Mouse (Mus musculus) hindbrain, embryonic 10.5 days (tissue): ENCODE measurements at regions not wholly inside any gene's neighbourhood (a gene's known extent, or its start where the extent isn't known, plus 50 kb on each side); places are given as distances from the start of the nearest gene placed in this dataset.
A peak's percentile ranks its signal among the peaks of the same experiment; 100 is the strongest.

Source experiments
- DNase-seq: peaks from one replicate; pipeline ENCODE4 v3.0.0-alpha.2; 2017; ENCODE audit warnings: low spot score
- H3K27ac ChIP-seq: fragments of 300-500 bp; sonication (generic); 2 replicates; pipeline ENCODE4 v1.5.1; 2016; ENCODE audit warnings: mild to moderate bottlenecking, moderate library complexity
- H3K27me3 ChIP-seq: fragments of 300-500 bp; sonication (generic); 2 replicates; pipeline ENCODE4 v1.6.1; 2016; ENCODE audit warnings: mild to moderate bottlenecking; ENCODE audit not compliant: poor library complexity, insufficient read depth, severe bottlenecking
- H3K36me3 ChIP-seq: fragments of 300-500 bp; sonication (generic); 2 replicates; pipeline ENCODE4 v1.6.1; 2016; ENCODE audit warnings: mild to moderate bottlenecking, moderate library complexity
- H3K4me1 ChIP-seq: fragments of 300-500 bp; sonication (generic); replicated peaks from 2 replicates; pipeline ENCODE4 v1.6.1; 2016; ENCODE audit warnings: mild to moderate bottlenecking
- H3K4me3 ChIP-seq: fragments of 300-500 bp; sonication (generic); 2 replicates; pipeline ENCODE4 v1.5.1; 2016; ENCODE audit warnings: mild to moderate bottlenecking, moderate library complexity
- H3K9me3 ChIP-seq: fragments of 300-500 bp; sonication (generic); 2 replicates; pipeline ENCODE4 v1.6.1; 2016; ENCODE audit warnings: mild to moderate bottlenecking, moderate library complexity
- WGBS: fragments of 180-500 bp; shearing (Covaris S2); methylation state at CpG from one replicate; pipeline ENCODE4 v1.1.7; 2016; 5-methylcytosine and 5-hydroxymethylcytosine counted together

DNA sequence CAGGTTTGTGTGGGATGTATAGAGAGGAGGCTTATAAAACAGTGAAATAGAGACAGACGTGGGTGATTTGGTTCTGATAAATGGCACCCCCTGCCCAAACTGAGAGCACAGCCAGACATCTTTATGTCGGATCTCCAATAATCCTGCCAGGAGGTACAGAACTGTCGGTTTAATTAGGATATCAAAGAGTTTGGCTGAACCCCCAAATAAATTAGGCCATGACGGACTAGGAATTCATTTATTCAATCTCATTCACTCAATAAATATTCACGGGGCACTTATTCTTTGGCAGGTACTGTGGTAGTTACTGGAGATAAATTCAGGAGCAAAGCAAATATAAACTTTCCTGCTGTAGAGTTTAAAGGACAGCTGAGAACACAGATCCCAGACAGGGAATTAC, 615.0 kb upstream of the Tle4 start:
- no peaks in the 10 kb centered on the region for H3K9me3 ChIP-seq
- DNase-seq: no peak
- H3K27ac ChIP-seq: no peak overlapping the region
- H3K36me3 ChIP-seq: no peaks in the 10 kb centered on the region
- no peak overlapping the region for H3K4me3 ChIP-seq
- no peaks in the 10 kb centered on the region for H3K4me1 ChIP-seq
- no peaks in the 10 kb centered on the region for H3K27me3 ChIP-seq
- 77% methylated on average over 5 of the region's 5 CpGs for WGBS

DNA sequence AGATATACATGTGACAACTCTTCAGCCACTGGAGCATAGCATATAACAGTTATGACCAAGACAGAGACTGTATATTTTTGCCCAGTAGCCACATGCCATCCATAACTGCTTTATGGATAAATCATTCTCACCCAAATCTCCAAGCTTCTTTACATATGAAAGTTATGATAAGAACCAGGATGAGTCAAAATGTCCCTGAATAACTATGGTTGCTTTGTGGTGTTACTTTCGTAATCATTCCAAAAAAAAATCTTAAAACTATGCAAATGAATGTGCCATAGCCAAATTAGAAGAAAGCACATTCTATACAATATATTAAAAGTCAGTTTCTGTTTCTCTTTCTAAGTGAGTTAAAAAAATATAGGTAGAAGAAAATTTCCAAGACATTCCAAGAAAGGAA, 605.2 kb upstream of the Tle4 start:
- no peak overlapping the region for H3K4me3 ChIP-seq
- H3K27me3 ChIP-seq: no peaks in the 10 kb centered on the region
- H3K9me3 ChIP-seq: no peaks in the 10 kb centered on the region
- 95% methylated on average over 1 of the region's 1 CpGs for WGBS
- no peaks in the 10 kb centered on the region for H3K36me3 ChIP-seq
- H3K27ac ChIP-seq: no peak overlapping the region
- no peak for DNase-seq
- H3K4me1 ChIP-seq: peaks cover 11% of the 10 kb centered on the region

DNA sequence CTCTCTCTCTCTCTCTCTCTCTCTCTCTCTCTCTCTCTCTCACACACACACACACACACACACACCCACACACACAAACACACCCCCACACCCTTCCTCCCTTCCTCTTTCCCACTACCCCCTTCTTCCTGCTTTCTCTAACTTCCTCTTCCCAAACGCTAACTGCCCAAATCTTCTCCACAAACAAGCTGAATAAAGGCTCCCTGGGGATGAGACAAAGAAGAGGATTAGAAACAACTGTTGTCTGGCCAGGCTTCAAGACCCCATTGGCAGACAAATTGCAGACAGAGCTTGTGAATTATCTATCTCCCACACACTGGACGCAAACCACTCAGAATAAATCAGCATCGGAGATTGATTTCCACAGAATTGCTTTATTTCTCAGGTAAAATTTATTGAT, 603.4 kb upstream of the Tle4 start:
- H3K4me1 ChIP-seq: peaks cover 11% of the 10 kb centered on the region
- H3K36me3 ChIP-seq: no peaks in the 10 kb centered on the region
- H3K4me3 ChIP-seq: no peak overlapping the region
- peak overlapping the region; percentile 5; the same call in 1 of the 2 replicates for H3K27ac ChIP-seq
- WGBS: 31% methylated on average over 3 of the region's 3 CpGs
- no peaks in the 10 kb centered on the region for H3K27me3 ChIP-seq
- no peak for DNase-seq
- no peaks in the 10 kb centered on the region for H3K9me3 ChIP-seq

DNA sequence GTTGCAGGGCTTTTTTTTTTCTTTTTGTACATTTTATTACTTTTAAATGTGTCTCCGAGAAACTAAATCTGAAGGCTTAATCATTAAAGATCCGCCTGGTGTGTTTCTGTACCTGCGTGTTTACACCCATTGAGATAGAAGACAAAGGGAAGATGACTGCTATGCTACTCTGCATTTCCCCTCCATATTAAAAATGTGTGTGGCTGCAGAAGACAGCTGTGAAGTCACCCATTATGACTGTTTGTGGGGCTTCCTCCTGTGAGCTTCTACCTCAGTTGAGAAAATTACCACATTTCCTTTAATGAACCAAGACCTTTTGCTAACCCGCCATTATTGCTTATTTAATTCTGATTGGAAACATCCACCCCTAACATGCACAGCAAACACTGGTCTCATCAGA, 602.9 kb upstream of the Tle4 start:
- H3K27me3 ChIP-seq: no peaks in the 10 kb centered on the region
- H3K9me3 ChIP-seq: no peaks in the 10 kb centered on the region
- H3K4me3 ChIP-seq: no peak overlapping the region
- peaks cover 11% of the 10 kb centered on the region for H3K4me1 ChIP-seq
- H3K27ac ChIP-seq: 0 out of 2 replicates have a peak overlapping the region, but pooled peaks have one; percentile 5
- 71% methylated on average over 4 of the region's 4 CpGs for WGBS
- no peak for DNase-seq
- no peaks in the 10 kb centered on the region for H3K36me3 ChIP-seq

DNA sequence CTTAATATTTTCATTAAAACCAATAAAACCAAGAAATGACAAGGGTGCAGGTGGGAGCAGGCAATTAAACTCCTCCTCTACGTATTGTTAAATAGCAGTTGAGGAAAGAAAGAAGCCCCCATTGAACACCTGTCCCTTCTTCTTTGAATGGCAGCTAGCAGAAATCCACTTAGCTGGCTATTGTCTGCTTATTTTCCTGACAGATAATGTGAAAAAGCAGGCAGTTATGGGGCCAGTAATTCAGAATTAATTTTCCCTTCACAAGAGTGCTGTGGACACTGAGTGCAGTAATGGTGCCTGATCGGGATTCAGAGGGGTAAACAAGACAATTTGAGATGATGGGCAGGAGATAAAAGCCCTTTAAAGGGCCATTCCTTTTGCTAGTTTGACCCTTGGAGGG, 602.5 kb upstream of the Tle4 start:
- H3K4me3 ChIP-seq: no peak overlapping the region
- no peaks in the 10 kb centered on the region for H3K36me3 ChIP-seq
- WGBS: 48% methylated on average over 2 of the region's 2 CpGs
- no peak for DNase-seq
- 0 out of 2 replicates have a peak overlapping the region, but pooled peaks have one; percentile 4 for H3K27ac ChIP-seq
- no peaks in the 10 kb centered on the region for H3K27me3 ChIP-seq
- peaks cover 11% of the 10 kb centered on the region for H3K4me1 ChIP-seq
- H3K9me3 ChIP-seq: no peaks in the 10 kb centered on the region

DNA sequence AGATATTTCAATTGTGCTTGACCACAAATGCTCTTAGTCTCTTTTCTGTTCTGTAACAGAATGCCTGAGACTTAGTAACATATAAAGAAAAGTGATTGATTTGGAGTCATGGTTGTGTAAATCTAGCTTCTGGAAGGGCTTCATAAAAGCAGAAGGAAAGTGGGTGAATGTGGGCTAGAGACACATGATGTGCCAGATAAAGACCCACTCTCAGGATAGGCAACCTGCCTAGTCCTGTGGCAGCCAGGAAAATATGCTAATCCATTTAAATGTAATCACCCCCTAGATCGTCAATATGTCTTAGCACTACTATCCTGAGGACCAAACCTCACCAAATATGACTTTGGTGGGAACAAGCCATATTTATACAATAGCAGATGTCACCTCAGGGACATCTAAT, 601.8 kb upstream of the Tle4 start:
- no peak overlapping the region for H3K4me3 ChIP-seq
- no peaks in the 10 kb centered on the region for H3K9me3 ChIP-seq
- no peak for DNase-seq
- 81% methylated on average over 1 of the region's 1 CpGs for WGBS
- H3K4me1 ChIP-seq: peaks cover 11% of the 10 kb centered on the region
- no peaks in the 10 kb centered on the region for H3K27me3 ChIP-seq
- H3K27ac ChIP-seq: no peak overlapping the region
- no peaks in the 10 kb centered on the region for H3K36me3 ChIP-seq

DNA sequence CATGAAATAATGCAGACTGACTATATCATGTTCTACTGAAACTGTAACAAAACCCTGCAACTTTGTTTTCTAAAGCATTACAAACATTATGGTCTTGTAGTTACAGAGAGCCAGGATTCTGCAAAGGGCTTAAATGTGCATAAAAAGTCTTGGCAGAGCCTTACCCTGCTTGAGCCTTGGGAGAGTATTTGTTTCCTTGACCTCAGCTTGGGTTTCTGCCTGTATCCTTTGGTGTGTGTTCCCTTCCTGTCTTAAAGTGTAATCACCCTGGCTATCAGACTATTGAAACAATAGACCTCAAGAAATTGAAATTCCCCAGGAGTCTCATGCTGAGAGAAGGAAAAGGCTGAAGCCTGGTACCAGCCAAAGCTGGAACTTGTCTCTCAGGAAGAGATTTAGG, 577.4 kb upstream of the Tle4 start:
- no peak overlapping the region for H3K4me3 ChIP-seq
- H3K9me3 ChIP-seq: no peaks in the 10 kb centered on the region
- H3K27ac ChIP-seq: no peak overlapping the region
- DNase-seq: no peak
- H3K27me3 ChIP-seq: no peaks in the 10 kb centered on the region
- no peaks in the 10 kb centered on the region for H3K36me3 ChIP-seq
- H3K4me1 ChIP-seq: no peaks in the 10 kb centered on the region

DNA sequence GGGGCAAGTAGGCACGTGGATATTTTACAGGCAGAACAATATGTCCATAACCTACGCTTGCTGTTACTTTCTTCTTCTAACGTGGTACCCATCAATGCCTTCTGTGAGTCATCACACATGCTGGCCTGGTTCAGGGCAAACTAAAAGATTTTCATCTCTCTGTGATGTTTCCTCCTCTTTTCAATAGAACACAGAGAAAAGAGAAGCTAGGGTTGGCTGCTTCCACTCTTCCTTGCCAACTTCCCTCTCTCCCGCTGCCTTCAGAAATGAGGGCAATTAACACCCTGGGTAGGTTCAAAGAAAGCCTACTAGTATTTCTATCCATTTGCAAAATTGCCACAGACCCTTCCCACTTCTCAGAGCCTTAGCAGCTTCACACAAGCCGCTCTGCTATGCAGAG, 575.5 kb upstream of the Tle4 start:
- Histone ChIP-seq H3K4me1 (no peaks in the 10 kb centered on the region), H3K27ac (no peak overlapping the region), H3K27me3 (no peaks in the 10 kb centered on the region), H3K9me3 (no peaks in the 10 kb centered on the region), H3K4me3 (no peak overlapping the region), H3K36me3 (no peaks in the 10 kb centered on the region)
- no peak for DNase-seq
- 33% methylated on average over 5 of the region's 5 CpGs for WGBS

DNA sequence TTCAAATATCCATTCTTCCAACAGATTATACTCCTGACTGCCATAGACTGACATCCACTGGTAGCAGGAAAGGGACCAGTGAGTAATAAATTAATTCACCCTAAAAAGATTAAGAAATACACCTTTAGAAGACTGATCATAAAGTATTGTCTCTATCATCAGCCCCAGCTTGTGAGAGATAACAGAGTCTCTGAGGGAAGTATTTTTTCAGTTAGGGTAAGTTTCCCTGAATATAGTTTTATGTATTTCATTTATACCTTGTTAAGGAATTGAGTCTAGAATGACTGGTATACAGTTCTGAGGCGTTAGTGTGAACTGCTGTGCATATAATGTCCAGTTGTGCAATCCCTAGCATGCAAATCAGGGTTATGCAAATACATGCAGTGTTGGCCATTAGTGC, 569.3 kb upstream of the Tle4 start:
- Histone ChIP-seq H3K36me3 (no peaks in the 10 kb centered on the region), H3K27ac (no peak overlapping the region), H3K4me1 (no peaks in the 10 kb centered on the region), H3K4me3 (no peak overlapping the region), H3K27me3 (no peaks in the 10 kb centered on the region), H3K9me3 (no peaks in the 10 kb centered on the region)
- DNase-seq: no peak
- 83% methylated on average over 1 of the region's 1 CpGs for WGBS

DNA sequence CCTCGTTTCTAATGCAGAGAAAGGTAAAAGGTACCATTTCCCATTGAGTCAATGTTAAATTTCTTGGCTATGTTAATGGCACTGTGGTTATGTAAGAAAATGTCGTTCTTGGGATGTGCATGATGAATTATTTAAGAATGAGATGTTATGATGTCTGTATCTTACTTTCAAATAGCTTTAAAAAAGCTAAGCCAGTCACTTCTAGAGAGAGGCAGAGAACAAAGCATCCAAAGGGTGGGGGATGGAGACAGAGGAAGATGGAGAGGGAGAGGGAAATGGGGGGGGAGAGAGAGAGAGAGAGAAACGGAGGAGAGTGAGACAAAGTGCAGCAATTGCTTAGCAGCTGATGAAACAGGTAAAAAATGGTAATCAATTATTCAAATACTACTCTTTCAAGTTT, 562.8 kb upstream of the Tle4 start:
- no peak overlapping the region for H3K27ac ChIP-seq
- no peaks in the 10 kb centered on the region for H3K9me3 ChIP-seq
- WGBS: 62% methylated on average over 3 of the region's 3 CpGs
- no peaks in the 10 kb centered on the region for H3K36me3 ChIP-seq
- H3K4me3 ChIP-seq: no peak overlapping the region
- H3K4me1 ChIP-seq: no peaks in the 10 kb centered on the region
- DNase-seq: no peak
- H3K27me3 ChIP-seq: no peaks in the 10 kb centered on the region

DNA sequence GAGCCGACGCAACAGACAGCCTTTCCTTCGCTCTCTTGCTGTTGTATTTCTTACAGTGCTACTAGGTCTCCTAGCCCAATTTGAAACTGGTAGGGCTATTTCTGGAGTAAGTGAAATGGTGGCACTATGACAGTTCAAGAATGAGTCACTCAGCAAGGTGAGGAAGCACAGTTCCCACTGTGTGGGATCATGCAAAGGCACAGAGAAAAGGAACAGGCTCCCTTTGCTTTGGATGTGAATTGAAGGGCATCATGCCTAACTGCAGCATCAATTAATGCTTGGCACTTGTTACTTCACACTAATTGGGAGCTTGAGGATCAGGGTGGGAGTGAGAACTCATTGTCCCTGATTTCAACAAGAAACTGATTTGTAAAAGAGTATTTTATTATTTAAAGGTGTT, 560.8 kb upstream of the Tle4 start:
- Histone ChIP-seq H3K36me3 (no peaks in the 10 kb centered on the region), H3K4me3 (no peak overlapping the region), H3K27me3 (no peaks in the 10 kb centered on the region), H3K27ac (no peak overlapping the region), H3K9me3 (no peaks in the 10 kb centered on the region), H3K4me1 (no peaks in the 10 kb centered on the region)
- WGBS: 89% methylated on average over 3 of the region's 3 CpGs
- DNase-seq: no peak

DNA sequence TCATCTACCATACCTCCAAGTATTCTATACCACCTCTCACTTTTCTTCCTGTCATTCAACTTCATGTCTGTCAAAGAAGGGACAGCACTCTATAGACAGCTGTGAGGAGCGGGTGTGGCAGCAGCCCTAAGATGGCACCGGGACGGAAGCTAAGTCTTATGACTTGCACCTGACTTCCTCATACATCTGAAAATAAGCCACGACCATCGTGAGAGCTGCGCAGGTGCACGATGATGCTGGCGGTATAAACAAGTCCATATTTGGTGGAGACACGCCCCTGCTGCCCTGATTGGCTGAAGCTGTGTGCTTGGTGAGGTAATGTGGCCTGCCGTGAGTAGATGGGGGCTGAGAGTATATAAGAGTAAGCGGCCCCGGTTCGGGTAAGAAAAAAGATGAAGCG, 560.3 kb upstream of the Tle4 start:
- Histone ChIP-seq H3K4me3 (no peak overlapping the region), H3K9me3 (no peaks in the 10 kb centered on the region), H3K27me3 (no peaks in the 10 kb centered on the region), H3K27ac (no peak overlapping the region), H3K4me1 (no peaks in the 10 kb centered on the region), H3K36me3 (no peaks in the 10 kb centered on the region)
- no peak for DNase-seq
- 87% methylated on average over 14 of the region's 14 CpGs for WGBS

DNA sequence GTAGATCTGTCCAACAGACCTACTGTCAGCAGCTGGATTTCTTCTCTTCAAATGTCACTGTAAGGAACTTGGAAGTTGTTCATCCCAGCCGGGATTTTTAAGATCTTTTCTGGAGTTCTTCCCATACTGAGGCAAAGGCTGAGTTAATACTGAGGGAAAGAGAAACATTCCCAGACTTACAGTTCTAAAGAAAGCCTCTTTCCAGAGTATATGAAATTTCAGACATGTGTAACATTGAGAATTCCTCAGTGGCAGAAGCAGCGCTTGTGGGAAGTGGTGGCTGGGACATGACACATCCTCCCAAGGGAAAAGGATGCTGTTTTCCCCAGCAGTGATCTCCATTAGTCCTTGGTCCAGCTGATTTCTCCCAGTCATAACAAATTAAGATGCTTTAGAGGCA, 556.8 kb upstream of the Tle4 start:
- Histone ChIP-seq H3K27me3 (no peaks in the 10 kb centered on the region), H3K4me3 (no peak overlapping the region), H3K4me1 (no peaks in the 10 kb centered on the region), H3K9me3 (no peaks in the 10 kb centered on the region), H3K36me3 (no peaks in the 10 kb centered on the region), H3K27ac (no peak overlapping the region)
- no peak for DNase-seq
- WGBS: 68% methylated on average over 2 of the region's 2 CpGs

DNA sequence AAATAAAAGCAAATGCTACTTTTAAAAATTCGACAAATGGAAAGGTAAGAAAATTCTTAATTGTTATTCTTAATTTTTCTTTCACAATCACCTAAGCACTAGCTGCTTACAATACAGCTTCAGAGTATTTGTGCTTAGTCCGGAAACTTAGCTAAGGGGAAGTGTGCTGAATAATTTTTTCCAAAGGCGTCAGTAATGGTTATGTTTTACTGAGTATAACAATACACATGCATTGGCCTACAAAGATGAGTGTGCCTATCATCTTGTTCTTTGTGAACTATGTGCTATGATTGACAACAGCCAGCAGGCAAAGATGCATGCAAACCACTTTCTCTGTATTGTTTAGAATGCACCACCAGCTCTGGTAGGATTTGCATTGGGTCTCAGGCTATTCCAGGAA, 548.5 kb upstream of the Tle4 start:
- H3K4me3 ChIP-seq: no peak overlapping the region
- no peak overlapping the region for H3K27ac ChIP-seq
- peaks cover 3% of the 10 kb centered on the region; the same call in 1 of the 2 replicates for H3K9me3 ChIP-seq
- no peaks in the 10 kb centered on the region for H3K36me3 ChIP-seq
- no peaks in the 10 kb centered on the region for H3K4me1 ChIP-seq
- no peaks in the 10 kb centered on the region for H3K27me3 ChIP-seq
- no peak for DNase-seq
- 89% methylated on average over 3 of the region's 3 CpGs for WGBS
